Mouse (Mus musculus) thymus, adult 2 months (tissue): ENCODE data around the gene Kcnab1. TPM values are rescaled to one million over a fixed set of nuclear protein-coding genes. Genes with fewer than 3 reads are reported as not detected.

Experiments
- DNase-seq: peaks from one replicate; pipeline ENCODE4 v3.0.0; 2021
- H3K27ac ChIP-seq: fragments of 200-500 bp; 2 replicates; pipeline ENCODE4 v1.5.1; 2012; ENCODE audit warnings: low read length, control low read depth; ENCODE audit not compliant: control insufficient read depth, insufficient read depth
- H3K27me3 ChIP-seq: fragments of 200-500 bp; 2 replicates; pipeline ENCODE4 v1.6.1; 2012; ENCODE audit warnings: mild to moderate bottlenecking, low read length, moderate library complexity, mixed read lengths; ENCODE audit not compliant: control insufficient read depth, insufficient read depth
- H3K36me3 ChIP-seq: fragments of 200-500 bp; 2 replicates; pipeline ENCODE4 v1.6.1; 2012; ENCODE audit warnings: mild to moderate bottlenecking, low read length, moderate library complexity; ENCODE audit not compliant: control insufficient read depth, insufficient read depth
- H3K4me1 ChIP-seq: fragments of 200-500 bp; replicated peaks from 2 replicates; pipeline ENCODE4 v1.6.1; 2012; ENCODE audit warnings: low read length; ENCODE audit not compliant: control insufficient read depth, insufficient read depth
- H3K4me3 ChIP-seq: fragments of 200-500 bp; 2 replicates; pipeline ENCODE4 v1.5.1; 2012; ENCODE audit warnings: mild to moderate bottlenecking, low read length, control low read depth, moderate library complexity; ENCODE audit not compliant: control insufficient read depth, insufficient read depth
- CTCF ChIP-seq: fragments of 200-500 bp; IDR thresholded peaks from 2 replicates; pipeline ENCODE4 v1.5.1; 2012; ENCODE audit warnings: mild to moderate bottlenecking, control low read depth, low read length, moderate library complexity, borderline replicate concordance; ENCODE audit not compliant: control insufficient read depth, poor library complexity, insufficient read depth; ENCODE audit errors: extremely low read depth
- POLR2A ChIP-seq: fragments of 200-500 bp; IDR thresholded peaks from 2 replicates; pipeline ENCODE4 v1.6.1; 2012; ENCODE audit warnings: mild to moderate bottlenecking, low read length, control low read depth, moderate library complexity; ENCODE audit not compliant: control insufficient read depth, poor library complexity, insufficient read depth; ENCODE audit errors: extremely low read depth
- WGBS: fragments of 180-500 bp; shearing (Covaris S2); methylation state at CpG from one replicate; pipeline ENCODE4 v1.1.7; 2018; 5-methylcytosine and 5-hydroxymethylcytosine counted together
- polyA plus RNA-seq: library from polyadenylated mRNA; depleted of rRNA; stranded (reverse); fragments of >200 nt; gene quantifications from 2 replicates; pipeline ENCODE4 v1.2.3, GENCODE M21; 2012

Gene Kcnab1
- polyA plus RNA-seq, 1 experiment, result 0.31 TPM

DNA sequence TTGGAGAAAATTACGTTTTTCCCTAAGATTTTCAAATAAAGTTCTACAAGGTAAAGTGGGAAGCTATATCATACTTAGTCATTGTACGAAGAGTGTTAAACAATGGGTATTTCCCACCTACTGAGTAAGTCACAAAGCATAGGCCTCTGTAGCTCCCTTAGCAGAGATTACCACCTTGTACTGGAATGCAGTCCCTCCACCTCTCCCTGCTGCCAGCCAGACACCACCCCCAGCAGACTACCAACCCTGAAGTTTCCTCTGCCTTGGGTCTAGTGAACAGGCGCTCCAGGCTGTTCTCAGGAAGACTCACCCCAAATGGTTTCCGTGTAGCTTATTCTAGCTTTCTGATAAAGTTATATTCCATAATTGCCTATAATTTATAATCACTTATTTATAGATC lies 211.8 kb downstream of the Kcnab1 start:
- Histone ChIP-seq H3K4me1 (no peaks in the 10 kb centered on the region), H3K27ac (no peak overlapping the region), H3K36me3 (no peaks in the 10 kb centered on the region), H3K4me3 (no peak overlapping the region), H3K27me3 (no peaks in the 10 kb centered on the region)
- WGBS, result 94% methylated on average over 4 of the region's 4 CpGs
- DNase-seq, result no peak
- TF ChIP-seq CTCF (no peak), POLR2A (no peak)

- H3K4me1 ChIP-seq, result no peaks in the 10 kb centered on the region
- TF ChIP-seq CTCF (no peak), POLR2A (no peak)
- no peak overlapping the region for H3K4me3 ChIP-seq
- WGBS, result 88% methylated on average over 14 of the region's 14 CpGs
- no peak overlapping the region for H3K27ac ChIP-seq
- no peaks in the 10 kb centered on the region for H3K27me3 ChIP-seq
- H3K36me3 ChIP-seq, result no peaks in the 10 kb centered on the region
- no peak for DNase-seq
These were observed 213.0 kb downstream of the Kcnab1 start for GRCm38 (mm10) chr3:65321981-65322779.

DNA sequence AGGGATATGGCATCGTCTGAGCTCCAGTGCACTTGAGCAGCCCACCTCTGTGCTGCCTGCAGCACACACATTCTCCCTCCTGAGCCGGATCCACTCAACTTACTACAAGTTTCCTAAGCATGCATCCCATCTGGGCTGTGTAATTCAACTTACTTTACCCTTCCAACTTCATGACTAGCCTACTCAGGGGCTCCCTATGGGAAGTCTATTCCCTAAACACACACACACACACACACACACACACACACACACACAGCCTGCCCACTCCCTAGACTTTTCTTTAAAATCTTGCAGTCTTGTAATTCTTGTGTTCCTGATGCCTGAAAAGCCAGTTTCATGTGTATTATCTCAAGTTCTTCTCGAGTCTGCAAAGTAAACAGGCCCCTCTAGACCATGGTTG lies 216.1 kb downstream of the Kcnab1 start:
- H3K4me1 ChIP-seq, result no peaks in the 10 kb centered on the region
- no peak overlapping the region for H3K4me3 ChIP-seq
- DNase-seq, result no peak
- no peaks in the 10 kb centered on the region for H3K36me3 ChIP-seq
- H3K27me3 ChIP-seq, result no peaks in the 10 kb centered on the region
- TF ChIP-seq POLR2A (no peak), CTCF (no peak)
- 76% methylated on average over 3 of the region's 3 CpGs for WGBS
- no peak overlapping the region for H3K27ac ChIP-seq

- Histone ChIP-seq H3K4me1 (no peaks in the 10 kb centered on the region), H3K36me3 (no peaks in the 10 kb centered on the region), H3K27ac (no peak overlapping the region), H3K4me3 (no peak overlapping the region), H3K27me3 (no peaks in the 10 kb centered on the region)
- no peak for DNase-seq
- TF ChIP-seq CTCF, result no peak
- no peak for TF ChIP-seq POLR2A
- 94% methylated on average over 4 of the region's 4 CpGs for WGBS
These were observed 219.6 kb downstream of the Kcnab1 start for GRCm38 (mm10) chr3:65328814-65329213.

DNA sequence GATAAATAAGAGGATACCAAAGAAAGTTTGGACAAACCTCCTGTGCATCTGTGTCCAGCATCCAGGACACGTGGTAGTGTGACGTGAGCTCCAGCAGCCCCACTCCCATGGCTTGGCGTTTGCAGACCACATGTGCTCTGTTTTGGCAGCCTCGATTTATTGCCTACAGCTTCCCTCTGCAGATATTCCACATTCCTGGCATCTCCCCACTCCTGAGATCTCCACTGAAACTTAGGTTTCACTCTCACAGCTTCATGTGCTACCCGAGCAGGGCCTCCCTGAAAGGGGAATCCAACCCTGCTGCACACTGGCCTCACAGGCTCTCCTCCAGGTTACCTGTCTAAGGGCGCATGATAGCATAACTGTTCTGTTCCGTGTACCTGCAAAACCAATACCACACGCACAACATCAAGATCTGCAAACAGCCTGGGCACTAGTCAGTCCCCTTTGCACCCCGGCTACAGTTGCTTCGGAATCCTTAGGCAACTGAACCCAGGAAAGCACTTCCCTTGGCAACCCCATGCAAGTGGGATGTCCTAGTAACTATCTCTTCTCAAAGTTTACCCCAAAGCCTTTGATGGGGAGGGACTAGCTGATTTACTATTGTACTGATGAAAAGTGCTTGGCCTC lies 228.8 kb downstream of the Kcnab1 start:
- 93% methylated on average over 10 of the region's 10 CpGs for WGBS
- no peak for TF ChIP-seq CTCF
- no peak for TF ChIP-seq POLR2A
- no peak overlapping the region for H3K27ac ChIP-seq
- no peak for DNase-seq
- H3K4me1 ChIP-seq, result no peaks in the 10 kb centered on the region
- no peaks in the 10 kb centered on the region for H3K27me3 ChIP-seq
- H3K4me3 ChIP-seq, result no peak overlapping the region
- H3K36me3 ChIP-seq, result no peaks in the 10 kb centered on the region

DNA sequence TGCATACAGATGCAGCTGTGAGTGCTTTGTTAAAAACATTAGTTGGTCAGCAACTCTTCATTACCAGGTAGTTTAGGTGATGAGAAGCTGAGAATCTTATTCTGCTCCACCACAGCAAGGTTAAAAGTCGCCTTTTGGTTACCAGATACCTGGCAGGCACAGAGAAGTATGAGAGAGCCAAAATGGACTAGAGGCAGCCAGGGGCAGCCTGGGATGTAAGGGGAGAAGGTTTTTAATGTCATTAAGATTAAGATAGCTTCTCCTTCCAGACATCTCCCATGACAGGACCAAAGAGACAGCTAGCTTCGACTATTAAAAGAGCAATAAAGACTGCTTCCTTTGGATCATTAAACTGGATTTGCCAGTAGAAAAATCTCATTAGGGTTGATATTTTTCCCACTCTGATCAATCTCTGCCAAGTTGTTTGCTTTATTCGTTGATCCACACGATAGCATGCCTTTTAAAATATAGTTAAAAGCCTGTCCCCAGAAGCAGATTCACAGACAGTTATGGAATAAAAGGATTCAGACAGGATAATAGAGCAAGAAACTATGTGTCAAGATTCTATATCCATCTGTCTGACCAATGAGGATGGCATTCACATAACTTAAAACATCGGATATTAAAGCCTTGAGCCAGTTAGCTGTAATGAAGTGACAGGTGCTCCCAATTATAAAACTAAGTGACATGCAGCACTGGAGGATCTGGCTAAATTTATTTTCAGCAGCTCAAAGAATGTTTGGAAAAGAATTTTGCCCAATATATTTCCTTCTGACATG lies 231.2 kb downstream of the Kcnab1 start:
- DNase-seq, result no peak
- no peaks in the 10 kb centered on the region for H3K36me3 ChIP-seq
- H3K27me3 ChIP-seq, result no peaks in the 10 kb centered on the region
- H3K4me1 ChIP-seq, result no peaks in the 10 kb centered on the region
- no peak for TF ChIP-seq POLR2A
- no peak for TF ChIP-seq CTCF
- 88% methylated on average over 5 of the region's 5 CpGs for WGBS
- H3K27ac ChIP-seq, result no peak overlapping the region
- H3K4me3 ChIP-seq, result no peak overlapping the region
